Mouse (Mus musculus) lung, postnatal 0 days (tissue): ENCODE results near the gene Ifngr2. TPM values are rescaled to one million over a fixed set of nuclear protein-coding genes. Genes with fewer than 3 reads are reported as not detected.

ENCODE experiments used
- ATAC-seq: fragments of 200-750 bp; cut with Nextera tagmentation; 2 replicates; pipeline ENCODE4 v1.8.0; 2017; ENCODE audit warnings: moderate library complexity
- DNase-seq: peaks from one replicate; pipeline ENCODE4 v3.0.0-alpha.2; 2016; ENCODE audit warnings: low spot score
- H3K27ac ChIP-seq: fragments of 300-500 bp; sonication (generic); 2 replicates; pipeline ENCODE4 v1.5.1; 2014; ENCODE audit warnings: antibody characterized with exemption, mild to moderate bottlenecking, low read length, mixed read lengths
- H3K27me3 ChIP-seq: fragments of 300-500 bp; sonication (generic); replicated peaks from 2 replicates; pipeline ENCODE4 v1.6.1; 2014; ENCODE audit warnings: low read length, mixed read lengths; ENCODE audit not compliant: insufficient read depth
- H3K36me3 ChIP-seq: fragments of 300-500 bp; sonication (generic); 2 replicates; pipeline ENCODE4 v1.6.1; 2014; ENCODE audit warnings: low read length, mixed read lengths; ENCODE audit not compliant: insufficient read depth
- H3K4me1 ChIP-seq: fragments of 300-500 bp; sonication (generic); 2 replicates; pipeline ENCODE4 v1.6.1; 2014; ENCODE audit warnings: antibody characterized with exemption, low read depth, low read length, mixed read lengths; ENCODE audit not compliant: insufficient read depth
- H3K4me2 ChIP-seq: fragments of 300-500 bp; sonication (generic); replicated peaks from 2 replicates; pipeline ENCODE4 v1.6.1; 2014; ENCODE audit warnings: low read depth, mild to moderate bottlenecking, low read length, moderate library complexity, mixed read lengths
- H3K4me3 ChIP-seq: fragments of 300-500 bp; sonication (generic); 2 replicates; pipeline ENCODE4 v1.5.1; 2014; ENCODE audit warnings: low read depth, low read length
- H3K9ac ChIP-seq: fragments of 300-500 bp; sonication (generic); replicated peaks from 2 replicates; pipeline ENCODE4 v1.6.1; 2014; ENCODE audit warnings: low read depth, mild to moderate bottlenecking
- H3K9me3 ChIP-seq: fragments of 300-500 bp; sonication (generic); 2 replicates; pipeline ENCODE4 v1.6.1; 2016; ENCODE audit warnings: low read length, mixed read lengths
- CTCF ChIP-seq: IDR thresholded peaks from 2 replicates; pipeline ENCODE4 v1.5.1; 2016; ENCODE audit warnings: antibody characterized with exemption, mild to moderate bottlenecking
- EP300 ChIP-seq: IDR thresholded peaks from 2 replicates; pipeline ENCODE4 v1.6.1; 2016; ENCODE audit warnings: antibody characterized with exemption, mild to moderate bottlenecking, control low read depth
- WGBS: fragments of 180-500 bp; shearing (Covaris S2); extraction: QIAGEN DNeasy Blood & Tissue Kit; methylation state at CpG from one replicate; pipeline ENCODE4 v1.1.7; 2014; 5-methylcytosine and 5-hydroxymethylcytosine counted together
- polyA plus RNA-seq: library from polyadenylated mRNA; unstranded; fragments of >200 nt; fragmentation: Nextera tagmentation; extraction: Ambion mirVana; gene quantifications from 2 replicates; pipeline ENCODE4 v1.2.1, GENCODE M21; 2015

Gene Ifngr2
- polyA plus RNA-seq, 1 experiment from 2014 or later = 64.4 TPM

GRCm38 (mm10) chr16:91513099-91513498 lies 33.8 kb upstream of the Ifngr2 start:
- no peaks in the 10 kb centered on the region; the same call in 1 of the 2 replicates for H3K36me3 ChIP-seq
- no peak for TF ChIP-seq EP300
- TF ChIP-seq CTCF = no peak
- 82% methylated on average over 6 of the region's 6 CpGs for WGBS
- H3K4me2 ChIP-seq = no peak overlapping the region
- no peaks in the 10 kb centered on the region for H3K9me3 ChIP-seq
- H3K27me3 ChIP-seq = no peaks in the 10 kb centered on the region
- ATAC-seq = no peak
- no peak overlapping the region for H3K27ac ChIP-seq
- H3K4me3 ChIP-seq = no peak overlapping the region
- no peak for DNase-seq
- H3K4me1 ChIP-seq = no peaks in the 10 kb centered on the region
- no peak overlapping the region for H3K9ac ChIP-seq

GRCm38 (mm10) chr16:91517020-91517419 lies 29.9 kb upstream of the Ifngr2 start:
- Histone ChIP-seq H3K36me3 (no peaks in the 10 kb centered on the region), H3K9ac (no peak overlapping the region), H3K4me3 (no peak overlapping the region), H3K4me1 (no peaks in the 10 kb centered on the region), H3K27ac (no peak overlapping the region), H3K9me3 (no peaks in the 10 kb centered on the region), H3K27me3 (no peaks in the 10 kb centered on the region), H3K4me2 (no peak overlapping the region)
- TF ChIP-seq EP300 = no peak
- TF ChIP-seq CTCF = no peak
- ATAC-seq (no peak), DNase-seq (no peak)
- 43% methylated on average over 7 of the region's 7 CpGs for WGBS

GRCm38 (mm10) chr16:91522040-91522439 lies 24.8 kb upstream of the Ifngr2 start:
- WGBS = 65% methylated on average over 5 of the region's 5 CpGs
- Histone ChIP-seq H3K36me3 (no peaks in the 10 kb centered on the region), H3K27ac (peak overlapping the region; percentile 51; the same call in 1 of the 2 replicates), H3K4me3 (no peak overlapping the region), H3K27me3 (no peaks in the 10 kb centered on the region), H3K4me2 (no peak overlapping the region), H3K4me1 (no peaks in the 10 kb centered on the region), H3K9ac (no peak overlapping the region), H3K9me3 (no peaks in the 10 kb centered on the region)
- TF ChIP-seq CTCF (no peak), EP300 (no peak)
- ATAC-seq = peak; percentile 62
- peak; percentile 66 for DNase-seq

- peak; percentile 83 for DNase-seq
- Histone ChIP-seq H3K9ac (no peak overlapping the region), H3K27ac (peak overlapping the region; percentile 51; the same call in 1 of the 2 replicates), H3K9me3 (no peaks in the 10 kb centered on the region), H3K4me3 (no peak overlapping the region), H3K36me3 (no peaks in the 10 kb centered on the region), H3K27me3 (no peaks in the 10 kb centered on the region), H3K4me2 (no peak overlapping the region), H3K4me1 (no peaks in the 10 kb centered on the region)
- TF ChIP-seq CTCF (no peak), EP300 (peak; percentile 50; the same call in 1 of the 2 replicates)
- WGBS = 59% methylated on average over 18 of the region's 18 CpGs
- peak; percentile 93 for ATAC-seq
These were observed 24.2 kb upstream of the Ifngr2 start for GRCm38 (mm10) chr16:91522479-91523309.

GRCm38 (mm10) chr16:91524206-91524605 lies 22.7 kb upstream of the Ifngr2 start:
- ATAC-seq (no peak), DNase-seq (no peak)
- 73% methylated on average over 5 of the region's 5 CpGs for WGBS
- Histone ChIP-seq H3K9ac (no peak overlapping the region), H3K4me1 (no peaks in the 10 kb centered on the region), H3K27me3 (no peaks in the 10 kb centered on the region), H3K27ac (no peak overlapping the region), H3K36me3 (no peaks in the 10 kb centered on the region), H3K4me2 (no peak overlapping the region), H3K9me3 (no peaks in the 10 kb centered on the region), H3K4me3 (no peak overlapping the region)
- TF ChIP-seq CTCF = no peak
- TF ChIP-seq EP300 = no peak

- no peaks in the 10 kb centered on the region for H3K9me3 ChIP-seq
- TF ChIP-seq CTCF (no peak), EP300 (no peak)
- no peaks in the 10 kb centered on the region for H3K4me1 ChIP-seq
- H3K27ac ChIP-seq = no peak overlapping the region
- H3K27me3 ChIP-seq = no peaks in the 10 kb centered on the region
- no peak overlapping the region for H3K9ac ChIP-seq
- H3K4me2 ChIP-seq = no peak overlapping the region
- ATAC-seq = no peak
- H3K4me3 ChIP-seq = no peak overlapping the region
- DNase-seq = no peak
- 91% methylated on average over 6 of the region's 6 CpGs for WGBS
- no peaks in the 10 kb centered on the region for H3K36me3 ChIP-seq
These were observed 20.6 kb upstream of the Ifngr2 start for GRCm38 (mm10) chr16:91526274-91526673.
